Mouse (Mus musculus) hindbrain, embryonic 10.5 days (tissue): ENCODE results near the gene Rdh19. TPM values are rescaled to one million over a fixed set of nuclear protein-coding genes. Genes with fewer than 3 reads are reported as not detected.
"Not testable (repeated sequence)": the region's sequence is repeated elsewhere in the genome, so short reads cannot be mapped to it uniquely, and the experiment has no call there.

Experiments
- DNase-seq: peaks from one replicate; pipeline ENCODE4 v3.0.0-alpha.2; 2017; ENCODE audit warnings: low spot score
- H3K27ac ChIP-seq: fragments of 300-500 bp; sonication (generic); 2 replicates; pipeline ENCODE4 v1.5.1; 2016; ENCODE audit warnings: mild to moderate bottlenecking, moderate library complexity
- H3K27me3 ChIP-seq: fragments of 300-500 bp; sonication (generic); 2 replicates; pipeline ENCODE4 v1.6.1; 2016; ENCODE audit warnings: mild to moderate bottlenecking; ENCODE audit not compliant: poor library complexity, insufficient read depth, severe bottlenecking
- H3K36me3 ChIP-seq: fragments of 300-500 bp; sonication (generic); 2 replicates; pipeline ENCODE4 v1.6.1; 2016; ENCODE audit warnings: mild to moderate bottlenecking, moderate library complexity
- H3K4me1 ChIP-seq: fragments of 300-500 bp; sonication (generic); replicated peaks from 2 replicates; pipeline ENCODE4 v1.6.1; 2016; ENCODE audit warnings: mild to moderate bottlenecking
- H3K4me3 ChIP-seq: fragments of 300-500 bp; sonication (generic); 2 replicates; pipeline ENCODE4 v1.5.1; 2016; ENCODE audit warnings: mild to moderate bottlenecking, moderate library complexity
- H3K9me3 ChIP-seq: fragments of 300-500 bp; sonication (generic); 2 replicates; pipeline ENCODE4 v1.6.1; 2016; ENCODE audit warnings: mild to moderate bottlenecking, moderate library complexity
- WGBS: fragments of 180-500 bp; shearing (Covaris S2); methylation state at CpG from one replicate; pipeline ENCODE4 v1.1.7; 2016; 5-methylcytosine and 5-hydroxymethylcytosine counted together
- polyA plus RNA-seq: library from polyadenylated mRNA; unstranded; fragments of >200 nt; fragmentation: Nextera tagmentation; extraction: Ambion mirVana; gene quantifications from 2 replicates; pipeline ENCODE4 v1.2.1, GENCODE M21; 2016

Rdh19 gene
- polyA plus RNA-seq, 1 experiment from 2014 or later = not detected

GRCm38 (mm10) chr10:127888605-127889004 lies 38.9 kb downstream of the Rdh19 start, which contains the start of gene Rdh7:
Gene Rdh7, minus strand, starts transcription at chr10:127888817.
- no peaks in the 10 kb centered on the region for H3K36me3 ChIP-seq
- no peak within 1 kb of the TSS for H3K4me3 ChIP-seq
- no peaks in the 10 kb centered on the region for H3K27me3 ChIP-seq
- H3K4me1 ChIP-seq = peaks cover 5% of the 10 kb centered on the region; the same call in 1 of the 2 replicates
- DNase-seq = no peak
- H3K27ac ChIP-seq = no peak within 1 kb of the TSS
- H3K9me3 ChIP-seq = no peaks in the 10 kb centered on the region

DNA sequence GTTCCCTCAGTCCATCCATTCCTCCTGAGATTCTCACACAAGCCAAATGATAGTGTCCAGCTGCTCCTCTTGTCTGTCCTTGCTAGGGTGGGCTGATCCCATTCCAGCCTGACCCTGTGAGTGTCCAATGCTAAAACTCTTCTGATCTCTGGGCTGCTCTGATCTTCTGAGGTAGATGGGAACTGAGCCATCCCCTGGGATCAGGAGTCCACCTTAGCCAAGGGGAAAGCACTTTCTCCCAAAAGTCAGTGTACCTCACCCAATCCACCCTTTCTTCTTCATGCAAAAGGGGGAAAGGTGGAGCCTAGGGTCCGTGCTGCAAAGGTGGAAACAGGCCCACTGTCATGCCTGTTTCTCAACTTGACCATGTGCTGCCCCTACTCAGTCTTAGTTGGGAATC lies 41.8 kb downstream of the Rdh19 start:
- Histone ChIP-seq H3K27ac (no peak overlapping the region), H3K9me3 (no peaks in the 10 kb centered on the region), H3K36me3 (no peaks in the 10 kb centered on the region), H3K4me1 (peaks cover 5% of the 10 kb centered on the region; the same call in 1 of the 2 replicates), H3K27me3 (no peaks in the 10 kb centered on the region), H3K4me3 (no peak overlapping the region)
- DNase-seq = no peak
- 89% methylated on average over 1 of the region's 1 CpGs for WGBS

GRCm38 (mm10) chr10:127893163-127894022 lies 43.7 kb downstream of the Rdh19 start:
- 67% methylated on average over 5 of the region's 5 CpGs for WGBS
- not testable (repeated sequence) for DNase-seq, H3K4me1 ChIP-seq, H3K36me3 ChIP-seq, H3K27me3 ChIP-seq, H3K4me3 ChIP-seq, H3K9me3 ChIP-seq, H3K27ac ChIP-seq

DNA sequence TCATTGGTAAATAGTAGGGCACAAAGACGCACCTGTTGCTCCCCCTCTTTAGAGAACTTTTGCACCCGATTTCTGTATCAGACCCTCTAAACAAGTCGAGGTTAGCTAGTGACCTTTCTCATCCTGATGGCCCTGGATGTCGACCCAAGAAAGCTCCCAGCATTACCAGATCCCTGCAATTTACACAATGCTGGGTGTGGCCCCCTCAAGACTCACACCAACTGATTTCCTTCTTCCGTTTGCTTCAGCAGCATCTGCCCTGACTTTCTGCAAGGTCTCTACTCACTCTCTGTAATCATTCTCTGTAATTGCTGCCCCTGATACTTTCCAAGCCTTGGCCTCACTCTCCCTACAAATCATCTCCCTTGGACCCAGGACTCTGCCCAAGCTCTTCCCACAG lies 47.0 kb downstream of the Rdh19 start:
- H3K4me1 ChIP-seq = no peaks in the 10 kb centered on the region
- H3K27ac ChIP-seq = no peak overlapping the region
- DNase-seq = no peak
- H3K9me3 ChIP-seq = no peaks in the 10 kb centered on the region
- H3K4me3 ChIP-seq = no peak overlapping the region
- H3K27me3 ChIP-seq = no peaks in the 10 kb centered on the region
- no peaks in the 10 kb centered on the region for H3K36me3 ChIP-seq
- WGBS = 69% methylated on average over 5 of the region's 5 CpGs

- Histone ChIP-seq H3K36me3 (no peaks in the 10 kb centered on the region), H3K4me3 (no peak overlapping the region), H3K9me3 (no peaks in the 10 kb centered on the region), H3K27ac (no peak overlapping the region), H3K4me1 (no peaks in the 10 kb centered on the region), H3K27me3 (no peaks in the 10 kb centered on the region)
- 80% methylated on average over 3 of the region's 3 CpGs for WGBS
- DNase-seq = no peak
Measured at GRCm38 (mm10) chr10:127897506-127897905, 47.8 kb downstream of the Rdh19 start.

DNA sequence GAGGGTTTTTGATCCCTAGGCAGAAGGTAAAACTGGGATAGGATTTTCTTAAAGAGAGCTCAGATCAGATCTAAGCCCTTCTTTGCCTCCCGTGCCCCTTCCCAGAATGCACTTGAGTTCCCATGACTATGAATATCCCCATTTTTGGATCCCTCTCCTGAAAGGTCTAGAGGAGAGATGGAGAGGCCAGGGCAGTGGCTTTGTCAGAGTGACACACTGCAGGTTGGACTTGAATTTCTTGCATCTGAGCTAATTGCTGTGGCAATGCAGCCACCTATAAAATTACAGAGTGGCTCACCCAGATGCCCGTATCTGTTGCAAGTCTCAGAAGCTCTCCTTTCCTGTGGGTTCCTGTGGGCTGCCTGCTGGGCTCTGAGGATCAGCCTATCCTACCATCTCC lies 48.5 kb downstream of the Rdh19 start, which contains the start of gene Sdr9c7:
Gene Sdr9c7 (plus strand): TSS at position 301 of the 400 bp plus-strand sequence.
- H3K4me1 ChIP-seq = no peaks in the 10 kb centered on the region
- 83% methylated on average over 2 of the region's 2 CpGs for WGBS
- H3K9me3 ChIP-seq = no peaks in the 10 kb centered on the region
- H3K27ac ChIP-seq = no peak within 1 kb of the TSS
- DNase-seq = no peak
- H3K27me3 ChIP-seq = no peaks in the 10 kb centered on the region
- no peaks in the 10 kb centered on the region for H3K36me3 ChIP-seq
- H3K4me3 ChIP-seq = no peak within 1 kb of the TSS

GRCm38 (mm10) chr10:127899783-127900182 lies 50.1 kb downstream of the Rdh19 start:
- H3K27me3 ChIP-seq = no peaks in the 10 kb centered on the region
- no peaks in the 10 kb centered on the region for H3K36me3 ChIP-seq
- no peak overlapping the region for H3K4me3 ChIP-seq
- no peaks in the 10 kb centered on the region for H3K4me1 ChIP-seq
- no peak overlapping the region for H3K27ac ChIP-seq
- H3K9me3 ChIP-seq = no peaks in the 10 kb centered on the region
- no peak for DNase-seq
- WGBS = 72% methylated on average over 5 of the region's 5 CpGs

DNA sequence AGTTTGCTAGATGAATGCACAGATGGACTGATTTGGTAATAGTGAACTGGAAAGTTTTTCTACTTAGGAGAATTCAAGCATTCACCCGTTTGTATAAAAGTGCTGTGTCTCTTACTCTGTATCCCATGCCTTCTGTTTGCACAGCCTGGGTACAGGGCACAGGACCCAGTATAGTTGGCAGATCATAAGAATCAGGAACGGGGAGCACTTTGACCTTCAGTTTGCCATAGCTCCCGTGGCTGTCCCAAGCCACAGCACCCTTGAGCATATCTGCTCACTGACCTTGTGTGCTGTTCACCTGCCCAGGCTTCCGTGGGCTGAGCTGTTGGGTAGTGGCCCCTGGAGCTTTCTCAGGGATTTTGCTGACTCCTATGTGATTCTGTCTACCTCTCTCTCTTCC lies 52.0 kb downstream of the Rdh19 start:
- no peaks in the 10 kb centered on the region for H3K36me3 ChIP-seq
- no peak overlapping the region for H3K4me3 ChIP-seq
- 88% methylated on average over 4 of the region's 4 CpGs for WGBS
- DNase-seq = no peak
- H3K4me1 ChIP-seq = no peaks in the 10 kb centered on the region
- H3K9me3 ChIP-seq = no peaks in the 10 kb centered on the region
- H3K27ac ChIP-seq = no peak overlapping the region
- no peaks in the 10 kb centered on the region for H3K27me3 ChIP-seq

GRCm38 (mm10) chr10:127903116-127903515 lies 53.4 kb downstream of the Rdh19 start:
- Histone ChIP-seq H3K27me3 (no peaks in the 10 kb centered on the region), H3K4me3 (no peak overlapping the region), H3K9me3 (no peaks in the 10 kb centered on the region), H3K27ac (no peak overlapping the region), H3K36me3 (no peaks in the 10 kb centered on the region), H3K4me1 (no peaks in the 10 kb centered on the region)
- 72% methylated on average over 1 of the region's 1 CpGs for WGBS
- DNase-seq = no peak

DNA sequence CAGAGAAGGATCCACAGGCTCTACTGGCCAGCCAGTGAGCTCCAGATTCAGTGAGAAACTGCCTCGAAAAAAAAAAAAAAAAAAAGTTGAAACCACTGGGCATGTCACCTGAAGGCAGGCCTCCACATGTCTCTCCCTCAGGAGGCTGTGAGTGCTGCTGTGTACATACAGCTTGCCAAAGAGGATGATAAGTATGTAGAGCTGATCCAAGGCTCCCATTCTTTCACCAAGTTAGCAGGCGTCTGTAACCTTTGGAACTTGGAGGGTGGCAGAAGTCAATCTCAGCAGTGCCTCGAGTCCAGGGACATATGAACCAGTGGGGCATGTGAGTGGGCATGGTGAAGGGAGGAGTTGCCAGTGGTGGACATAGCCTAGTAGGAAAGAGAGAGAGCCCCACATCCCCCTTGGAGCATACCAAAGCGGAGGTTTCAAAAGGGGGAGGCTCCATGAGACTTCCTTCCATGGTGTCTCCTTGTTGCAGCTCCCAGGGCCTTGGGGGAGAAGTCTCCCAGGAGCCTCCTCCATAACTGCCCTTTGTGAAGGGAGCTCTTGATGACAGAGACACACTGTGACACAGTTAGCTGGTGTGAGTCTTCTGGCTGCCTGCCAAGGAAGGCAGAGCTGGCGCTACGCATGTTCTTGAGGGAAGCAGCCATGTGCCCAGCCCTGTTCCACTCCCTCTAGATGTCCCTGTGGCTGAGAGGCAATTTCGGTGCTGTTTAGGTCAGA lies 55.2 kb downstream of the Rdh19 start:
- H3K27ac ChIP-seq = no peak overlapping the region
- H3K9me3 ChIP-seq = no peaks in the 10 kb centered on the region
- no peaks in the 10 kb centered on the region for H3K36me3 ChIP-seq
- H3K27me3 ChIP-seq = no peaks in the 10 kb centered on the region
- no peak overlapping the region for H3K4me3 ChIP-seq
- WGBS = 83% methylated on average over 7 of the region's 7 CpGs
- no peaks in the 10 kb centered on the region for H3K4me1 ChIP-seq
- DNase-seq = no peak

DNA sequence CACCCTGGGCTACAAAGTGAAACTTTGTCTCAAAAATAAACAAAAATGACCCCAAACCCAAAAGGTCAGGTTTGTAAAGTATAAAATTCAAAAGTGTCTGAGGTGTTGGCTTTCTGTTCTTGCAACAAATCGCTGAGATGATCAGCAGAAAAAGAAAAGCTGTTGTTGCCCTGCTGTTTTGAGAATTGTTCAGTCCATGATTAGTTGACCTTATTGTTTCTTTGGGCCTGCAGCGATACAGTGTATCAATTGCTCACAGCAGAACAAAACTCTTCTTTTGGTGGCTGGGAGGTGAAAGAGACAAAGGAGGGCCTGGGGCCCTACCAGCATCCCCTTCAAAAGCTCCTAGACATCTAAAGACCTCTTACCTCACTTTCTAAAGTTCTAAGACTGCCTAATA lies 56.4 kb downstream of the Rdh19 start:
- Histone ChIP-seq H3K36me3 (no peaks in the 10 kb centered on the region), H3K27me3 (no peaks in the 10 kb centered on the region), H3K4me1 (no peaks in the 10 kb centered on the region), H3K27ac (no peak overlapping the region), H3K9me3 (no peaks in the 10 kb centered on the region), H3K4me3 (no peak overlapping the region)
- WGBS = 58% methylated on average over 2 of the region's 2 CpGs
- DNase-seq = no peak

DNA sequence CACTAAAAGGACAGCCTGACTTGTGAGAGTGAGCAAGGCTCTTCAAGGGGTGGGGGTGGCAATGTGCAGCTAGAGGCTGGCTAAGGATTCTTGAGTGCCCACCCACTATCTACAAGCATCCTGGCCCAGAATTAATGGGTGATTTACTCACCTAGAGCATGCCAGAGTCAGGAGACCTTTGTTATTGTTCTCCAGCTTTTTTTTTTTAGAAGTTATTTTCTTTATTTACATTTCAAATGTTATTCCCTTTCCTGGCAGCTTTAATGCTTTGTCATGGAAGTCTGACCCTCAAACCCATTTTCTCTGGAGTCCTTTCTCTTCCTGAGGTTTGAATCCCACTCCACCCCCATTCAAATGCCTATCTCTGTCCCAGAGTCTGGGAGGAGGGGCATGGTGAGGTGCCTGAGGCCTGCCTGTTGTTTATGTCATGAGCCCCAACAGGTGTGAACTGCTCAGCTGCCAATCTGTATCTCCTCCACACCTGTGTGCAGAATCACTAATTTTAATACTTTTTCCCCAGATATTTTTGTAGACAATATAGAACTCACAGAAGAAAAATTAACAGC lies 57.7 kb downstream of the Rdh19 start:
- H3K4me3 ChIP-seq = no peak overlapping the region
- H3K36me3 ChIP-seq = no peaks in the 10 kb centered on the region
- H3K27ac ChIP-seq = no peak overlapping the region
- no peaks in the 10 kb centered on the region for H3K4me1 ChIP-seq
- no peaks in the 10 kb centered on the region for H3K9me3 ChIP-seq
- no peaks in the 10 kb centered on the region for H3K27me3 ChIP-seq
- DNase-seq = no peak
